Mouse (Mus musculus): ENCODE data around the gene St5. TPM values are rescaled to one million over a fixed set of nuclear protein-coding genes. Genes with fewer than 3 reads are reported as not detected.

St5 gene
- polyA plus RNA-seq, 1 experiment from 2014 or later = 40.3 TPM

GRCm38 (mm10) chr7:109659278-109659677 lies 44.1 kb downstream of the St5 start:
- no peaks in the 10 kb centered on the region for H3K4me1 ChIP-seq
- H3K27me3 ChIP-seq = no peaks in the 10 kb centered on the region
- no peak overlapping the region for H3K4me2 ChIP-seq (replicated peaks)
- H3K9me3 ChIP-seq (replicated peaks) = no peaks in the 10 kb centered on the region
- no peaks in the 10 kb centered on the region for H3K36me3 ChIP-seq
- no peak overlapping the region for H3K4me3 ChIP-seq
- H3K9ac ChIP-seq = no peak overlapping the region
- no peak for ATAC-seq (ENCODE audit: low FRiP score)
- H3K27ac ChIP-seq = no peak overlapping the region
- WGBS = 94% methylated on average over 2 of the region's 2 CpGs

- no peak overlapping the region for H3K4me3 ChIP-seq
- no peaks in the 10 kb centered on the region for H3K27me3 ChIP-seq
- H3K9ac ChIP-seq = no peak overlapping the region
- no peaks in the 10 kb centered on the region for H3K36me3 ChIP-seq
- 53% methylated on average over 6 of the region's 6 CpGs for WGBS
- H3K9me3 ChIP-seq (replicated peaks) = no peaks in the 10 kb centered on the region
- no peak overlapping the region for H3K4me2 ChIP-seq (replicated peaks)
- no peak for ATAC-seq (ENCODE audit: low FRiP score)
- H3K27ac ChIP-seq = no peak overlapping the region
- no peaks in the 10 kb centered on the region for H3K4me1 ChIP-seq
Observed at GRCm38 (mm10) chr7:109657884-109658283, 45.5 kb downstream of the St5 start.

GRCm38 (mm10) chr7:109654871-109655270 lies 48.5 kb downstream of the St5 start:
- H3K27ac ChIP-seq = no peak overlapping the region
- H3K4me3 ChIP-seq = no peak overlapping the region
- no peak for ATAC-seq (ENCODE audit: low FRiP score)
- H3K27me3 ChIP-seq = no peaks in the 10 kb centered on the region
- no peaks in the 10 kb centered on the region for H3K36me3 ChIP-seq
- H3K4me2 ChIP-seq (replicated peaks) = no peak overlapping the region
- H3K9me3 ChIP-seq (replicated peaks) = no peaks in the 10 kb centered on the region
- no peak overlapping the region for H3K9ac ChIP-seq
- H3K4me1 ChIP-seq = no peaks in the 10 kb centered on the region
- WGBS = 83% methylated on average over 5 of the region's 5 CpGs

GRCm38 (mm10) chr7:109648812-109649594 lies 54.4 kb downstream of the St5 start:
- H3K27ac ChIP-seq = no peak overlapping the region
- no peak for ATAC-seq (ENCODE audit: low FRiP score)
- H3K4me2 ChIP-seq (replicated peaks) = no peak overlapping the region
- H3K36me3 ChIP-seq = no peaks in the 10 kb centered on the region
- no peaks in the 10 kb centered on the region for H3K4me1 ChIP-seq
- H3K9ac ChIP-seq = no peak overlapping the region
- H3K4me3 ChIP-seq = no peak overlapping the region
- 85% methylated on average over 10 of the region's 10 CpGs for WGBS
- H3K9me3 ChIP-seq (replicated peaks) = no peaks in the 10 kb centered on the region
- no peaks in the 10 kb centered on the region for H3K27me3 ChIP-seq

GRCm38 (mm10) chr7:109646574-109646973 lies 56.8 kb downstream of the St5 start:
- H3K36me3 ChIP-seq = no peaks in the 10 kb centered on the region
- ATAC-seq (ENCODE audit: low FRiP score) = no peak
- WGBS = 55% methylated on average over 3 of the region's 3 CpGs

GRCm38 (mm10) chr7:109643305-109643994 lies 60.0 kb downstream of the St5 start:
- H3K4me2 ChIP-seq (replicated peaks) = no peak overlapping the region
- ATAC-seq (ENCODE audit: low FRiP score) = no peak
- H3K27ac ChIP-seq = no peak overlapping the region
- H3K27me3 ChIP-seq = no peaks in the 10 kb centered on the region
- 95% methylated on average over 18 of the region's 18 CpGs for WGBS
- no peak overlapping the region for H3K4me3 ChIP-seq
- H3K4me1 ChIP-seq = no peaks in the 10 kb centered on the region; the same call in 1 of the 2 replicates
- no peaks in the 10 kb centered on the region for H3K36me3 ChIP-seq
- H3K9ac ChIP-seq = no peak overlapping the region
- no peaks in the 10 kb centered on the region for H3K9me3 ChIP-seq (replicated peaks)

More at GRCm38 (mm10) chr7:109646574-109646973, 56.8 kb downstream of the St5 start:
- Histone ChIP-seq H3K4me1 (no peaks in the 10 kb centered on the region; the same call in 1 of the 2 replicates), H3K4me2 (replicated peaks) (no peak overlapping the region), H3K4me3 (no peak overlapping the region), H3K27ac (no peak overlapping the region), H3K27me3 (no peaks in the 10 kb centered on the region), H3K9ac (no peak overlapping the region), H3K9me3 (replicated peaks) (no peaks in the 10 kb centered on the region)

- Histone ChIP-seq H3K36me3 (no peaks in the 10 kb centered on the region), H3K4me2 (replicated peaks) (no peak overlapping the region), H3K27me3 (no peaks in the 10 kb centered on the region), H3K4me1 (no peaks in the 10 kb centered on the region; the same call in 1 of the 2 replicates), H3K9me3 (replicated peaks) (no peaks in the 10 kb centered on the region), H3K4me3 (no peak overlapping the region), H3K9ac (no peak overlapping the region), H3K27ac (no peak overlapping the region)
- no peak for ATAC-seq (ENCODE audit: low FRiP score)
- WGBS = 35% methylated on average over 1 of the region's 1 CpGs
Observed at GRCm38 (mm10) chr7:109641963-109642362, 61.4 kb downstream of the St5 start.

GRCm38 (mm10) chr7:109641102-109641501 lies 62.3 kb downstream of the St5 start:
- Histone ChIP-seq H3K9me3 (replicated peaks) (no peaks in the 10 kb centered on the region), H3K36me3 (no peaks in the 10 kb centered on the region), H3K4me1 (no peaks in the 10 kb centered on the region; the same call in 1 of the 2 replicates), H3K4me3 (no peak overlapping the region), H3K9ac (no peak overlapping the region), H3K27me3 (no peaks in the 10 kb centered on the region), H3K4me2 (replicated peaks) (no peak overlapping the region), H3K27ac (no peak overlapping the region; the same call in 1 of the 2 replicates)
- no peak for ATAC-seq (ENCODE audit: low FRiP score)
- 70% methylated on average over 8 of the region's 8 CpGs for WGBS

GRCm38 (mm10) chr7:109637391-109637790 lies 66.0 kb downstream of the St5 start:
- Histone ChIP-seq H3K9me3 (replicated peaks) (no peaks in the 10 kb centered on the region), H3K27me3 (no peaks in the 10 kb centered on the region), H3K4me1 (no peaks in the 10 kb centered on the region), H3K36me3 (no peaks in the 10 kb centered on the region), H3K9ac (no peak overlapping the region), H3K4me3 (no peak overlapping the region), H3K27ac (no peak overlapping the region), H3K4me2 (replicated peaks) (no peak overlapping the region)
- no peak for ATAC-seq (ENCODE audit: low FRiP score)
- WGBS = 69% methylated on average over 5 of the region's 5 CpGs

- H3K4me1 ChIP-seq = peaks cover 3% of the 10 kb centered on the region; the same call in 1 of the 2 replicates
Observed at GRCm38 (mm10) chr7:109636086-109636792, 67.2 kb downstream of the St5 start.

GRCm38 (mm10) chr7:109633404-109634085 lies 69.9 kb downstream of the St5 start:
- Histone ChIP-seq H3K4me2 (replicated peaks) (no peak overlapping the region), H3K27ac (no peak overlapping the region), H3K27me3 (no peaks in the 10 kb centered on the region), H3K36me3 (no peaks in the 10 kb centered on the region), H3K4me1 (peaks cover 11% of the 10 kb centered on the region), H3K9ac (no peak overlapping the region), H3K9me3 (replicated peaks) (no peaks in the 10 kb centered on the region), H3K4me3 (no peak overlapping the region)
- WGBS = 84% methylated on average over 15 of the region's 15 CpGs
- ATAC-seq (ENCODE audit: low FRiP score) = no peak

More at GRCm38 (mm10) chr7:109636086-109636792, 67.2 kb downstream of the St5 start:
- H3K9ac ChIP-seq = no peak overlapping the region
- no peaks in the 10 kb centered on the region for H3K9me3 ChIP-seq (replicated peaks)
- no peak overlapping the region for H3K27ac ChIP-seq
- no peak for ATAC-seq (ENCODE audit: low FRiP score)
- 91% methylated on average over 8 of the region's 8 CpGs for WGBS
- no peaks in the 10 kb centered on the region for H3K36me3 ChIP-seq
- H3K4me3 ChIP-seq = no peak overlapping the region
- no peaks in the 10 kb centered on the region for H3K27me3 ChIP-seq
- H3K4me2 ChIP-seq (replicated peaks) = no peak overlapping the region

- Histone ChIP-seq H3K36me3 (no peaks in the 10 kb centered on the region), H3K9me3 (replicated peaks) (no peaks in the 10 kb centered on the region), H3K4me2 (replicated peaks) (no peak overlapping the region), H3K27ac (no peak overlapping the region), H3K4me1 (peaks cover 11% of the 10 kb centered on the region), H3K9ac (no peak overlapping the region), H3K4me3 (no peak overlapping the region), H3K27me3 (no peaks in the 10 kb centered on the region)
- ATAC-seq (ENCODE audit: low FRiP score) = no peak
- 70% methylated on average over 6 of the region's 6 CpGs for WGBS
Observed at GRCm38 (mm10) chr7:109631330-109631729, 72.1 kb downstream of the St5 start.

All from hindbrain, embryonic 12.5 days (tissue).